Mouse (Mus musculus): ENCODE measurements around the gene Stac. TPM values are rescaled to one million over a fixed set of nuclear protein-coding genes. Genes with fewer than 3 reads are reported as not detected.

Gene Stac
- polyA plus RNA-seq, 1 experiment from 2014 or later: 0.33 TPM

DNA sequence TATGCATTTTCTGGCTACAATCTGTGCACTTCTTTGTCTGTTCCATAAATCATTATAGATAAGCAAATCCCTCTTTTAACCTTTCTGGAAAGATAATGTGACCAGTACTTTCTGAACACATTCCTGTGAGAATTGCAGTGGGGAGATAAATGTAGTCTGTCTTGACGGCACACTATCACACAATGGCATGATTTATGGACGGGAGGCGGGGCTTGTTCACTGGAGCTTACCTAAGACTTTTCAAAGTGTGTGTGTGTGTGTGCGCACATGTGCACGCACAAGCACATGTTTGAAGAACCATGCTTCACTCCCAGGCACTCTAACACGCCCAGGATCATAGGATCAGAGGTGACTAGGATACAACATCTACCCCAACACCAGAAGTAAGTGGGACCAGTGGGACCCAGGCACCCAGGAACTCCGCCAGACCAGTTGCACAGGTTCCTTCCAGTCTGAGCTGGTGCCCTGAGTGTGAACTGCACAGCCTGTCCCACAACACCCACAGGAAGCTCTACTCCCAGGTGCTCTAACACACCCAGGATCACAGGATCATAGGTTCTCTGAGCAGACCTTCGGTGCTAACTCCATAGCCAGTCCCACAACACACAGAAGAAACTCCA, 154.6 kb downstream of the Stac start:
- DNase-seq (ENCODE audit: low spot score): no peak
- no peak overlapping the region for H3K4me3 ChIP-seq
- WGBS: 82% methylated on average over 8 of the region's 8 CpGs
- H3K9me3 ChIP-seq: no peaks in the 10 kb centered on the region
- H3K4me1 ChIP-seq (replicated peaks): no peaks in the 10 kb centered on the region
- no peaks in the 10 kb centered on the region for H3K36me3 ChIP-seq
- H3K27me3 ChIP-seq (ENCODE audit: insufficient read depth, poor library complexity, severe bottlenecking): no peaks in the 10 kb centered on the region
- H3K27ac ChIP-seq: no peak overlapping the region

DNA sequence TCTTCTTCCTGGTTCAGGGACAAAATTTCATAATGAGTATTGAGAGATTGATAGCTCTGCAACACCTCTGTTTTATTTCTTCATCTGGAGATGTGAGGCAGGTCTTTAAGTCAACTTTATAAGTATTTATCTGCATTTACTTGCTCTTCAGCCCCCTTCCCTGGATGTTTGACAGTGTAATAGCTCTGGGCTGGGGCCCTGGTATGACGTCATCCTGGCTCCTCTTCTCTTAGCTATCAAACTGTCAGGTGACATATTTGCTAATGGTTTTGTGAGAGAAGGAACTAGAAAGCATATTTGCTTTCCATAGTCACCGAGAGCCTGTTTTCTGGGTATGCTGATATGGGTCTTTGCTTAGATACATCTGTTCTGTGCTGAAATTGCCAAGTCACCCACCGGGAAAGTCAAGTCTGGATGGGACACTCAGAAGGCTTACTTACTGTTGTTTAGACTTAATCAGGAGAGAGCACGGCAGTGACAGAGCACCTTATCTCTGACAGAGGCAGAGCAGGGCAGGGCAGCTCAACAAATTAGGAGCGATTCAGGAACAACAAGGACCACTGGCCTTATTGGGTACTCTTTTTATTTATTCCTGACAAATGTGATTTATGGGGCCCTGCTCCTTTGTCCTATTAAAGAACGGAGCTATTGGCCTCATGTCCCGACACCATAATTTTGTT, 155.3 kb downstream of the Stac start:
- no peak overlapping the region for H3K27ac ChIP-seq
- no peak for DNase-seq (ENCODE audit: low spot score)
- H3K9me3 ChIP-seq: no peaks in the 10 kb centered on the region
- H3K4me1 ChIP-seq (replicated peaks): no peaks in the 10 kb centered on the region
- no peaks in the 10 kb centered on the region for H3K27me3 ChIP-seq (ENCODE audit: insufficient read depth, poor library complexity, severe bottlenecking)
- H3K36me3 ChIP-seq: no peaks in the 10 kb centered on the region
- H3K4me3 ChIP-seq: no peak overlapping the region
- WGBS: 78% methylated on average over 7 of the region's 7 CpGs

DNA sequence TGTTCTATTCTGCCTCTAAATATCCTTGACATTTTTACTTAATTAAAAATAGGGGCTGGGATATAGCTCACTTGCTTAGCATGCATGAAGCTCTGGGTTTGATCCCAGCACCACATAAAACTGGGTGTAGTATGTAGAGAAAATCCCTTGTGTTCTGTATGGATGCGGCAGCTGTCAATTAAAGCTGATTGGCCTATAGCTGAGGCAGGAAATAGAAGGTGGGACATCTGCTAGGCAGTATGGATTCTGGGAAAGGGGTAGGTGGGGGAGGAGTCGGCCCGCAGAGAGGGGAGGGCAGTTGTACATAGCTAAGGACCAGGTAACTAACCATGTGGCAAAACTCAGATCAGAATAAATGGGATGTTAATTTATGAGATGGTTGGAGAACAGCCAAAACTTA, 166.3 kb downstream of the Stac start:
- WGBS: 94% methylated on average over 3 of the region's 3 CpGs
- Histone ChIP-seq H3K4me3 (no peak overlapping the region), H3K9me3 (0 out of 2 replicates have a peak, but pooled peaks cover 3% of the 10 kb centered on the region), H3K36me3 (no peaks in the 10 kb centered on the region), H3K27me3 (ENCODE audit: insufficient read depth, poor library complexity, severe bottlenecking) (no peaks in the 10 kb centered on the region), H3K4me1 (replicated peaks) (no peaks in the 10 kb centered on the region), H3K27ac (no peak overlapping the region)
- no peak for DNase-seq (ENCODE audit: low spot score)

DNA sequence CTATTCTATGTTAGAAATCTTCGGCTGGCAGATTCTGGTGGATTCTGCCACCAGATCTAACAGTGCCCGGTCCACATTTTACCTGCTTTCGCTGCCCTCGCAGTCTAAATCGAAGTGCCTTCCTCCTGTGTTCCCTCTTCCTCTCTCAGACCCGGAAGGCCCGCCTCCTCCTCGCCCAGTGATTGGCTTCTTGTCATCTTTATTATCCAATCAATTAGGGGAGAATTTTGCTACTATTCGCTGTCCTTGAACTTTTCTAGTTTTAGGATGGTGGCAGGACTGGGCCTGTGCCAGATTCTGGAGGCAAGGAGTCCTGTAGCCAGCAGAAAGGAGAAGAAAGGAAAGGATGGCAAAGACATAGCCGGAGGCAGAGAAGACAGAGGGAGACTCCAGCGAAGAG, 167.0 kb downstream of the Stac start:
- no peaks in the 10 kb centered on the region for H3K4me1 ChIP-seq (replicated peaks)
- WGBS: 94% methylated on average over 11 of the region's 11 CpGs
- no peak for DNase-seq (ENCODE audit: low spot score)
- H3K27ac ChIP-seq: no peak overlapping the region
- no peaks in the 10 kb centered on the region for H3K27me3 ChIP-seq (ENCODE audit: insufficient read depth, poor library complexity, severe bottlenecking)
- 0 out of 2 replicates have a peak, but pooled peaks cover 3% of the 10 kb centered on the region for H3K9me3 ChIP-seq
- H3K4me3 ChIP-seq: no peak overlapping the region
- H3K36me3 ChIP-seq: no peaks in the 10 kb centered on the region

DNA sequence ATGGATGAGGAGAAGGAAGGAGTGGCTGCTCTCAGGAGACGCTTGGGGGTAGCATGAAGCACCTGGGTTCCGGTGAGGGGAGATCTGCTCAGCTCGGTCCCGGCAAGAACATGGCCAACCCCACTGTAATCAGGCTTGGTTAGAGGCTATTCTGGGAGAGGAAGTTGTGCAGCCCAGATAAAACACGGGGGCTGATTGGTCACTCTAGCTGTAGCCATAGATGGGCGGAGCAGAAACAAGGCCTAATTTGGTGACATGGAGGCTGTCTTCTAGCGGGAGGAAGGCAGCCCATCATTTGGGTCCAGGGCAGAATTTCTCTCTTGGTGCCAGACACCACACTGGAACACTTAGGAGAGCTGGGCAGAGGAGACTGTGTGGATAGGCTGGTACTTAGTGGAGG, 167.9 kb downstream of the Stac start:
- 0 out of 2 replicates have a peak, but pooled peaks cover 3% of the 10 kb centered on the region for H3K9me3 ChIP-seq
- WGBS: 93% methylated on average over 7 of the region's 7 CpGs
- no peak for DNase-seq (ENCODE audit: low spot score)

DNA sequence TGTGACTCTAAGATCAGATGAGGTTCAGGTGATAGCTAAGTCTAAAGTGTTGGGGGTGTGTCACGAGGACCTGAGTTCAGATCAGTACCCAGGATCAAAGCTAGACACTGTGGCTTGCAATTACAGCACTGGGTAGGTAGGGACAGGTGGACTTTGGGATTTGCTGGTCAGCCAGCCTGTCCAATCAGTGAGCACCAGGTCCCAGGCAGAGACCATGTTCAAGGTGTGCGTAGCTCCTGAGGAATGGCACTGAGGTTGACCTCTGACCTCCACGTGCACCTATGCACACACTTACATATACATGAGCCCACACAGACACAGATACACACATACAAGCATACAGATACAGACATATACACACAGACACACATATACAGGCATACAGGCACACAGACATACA, 174.6 kb downstream of the Stac start:
- H3K4me1 ChIP-seq (replicated peaks): 0 out of 2 replicates have a peak, but pooled peaks cover 3% of the 10 kb centered on the region
- H3K4me3 ChIP-seq: no peak overlapping the region
- H3K9me3 ChIP-seq: no peaks in the 10 kb centered on the region
- 81% methylated on average over 3 of the region's 3 CpGs for WGBS
- no peaks in the 10 kb centered on the region for H3K27me3 ChIP-seq (ENCODE audit: insufficient read depth, poor library complexity, severe bottlenecking)
- no peak for DNase-seq (ENCODE audit: low spot score)
- no peaks in the 10 kb centered on the region for H3K36me3 ChIP-seq
- no peak overlapping the region for H3K27ac ChIP-seq

More for the DNA sequence above, 167.9 kb downstream of the Stac start:
- no peak overlapping the region for H3K4me3 ChIP-seq
- H3K4me1 ChIP-seq (replicated peaks): no peaks in the 10 kb centered on the region
- H3K36me3 ChIP-seq: no peaks in the 10 kb centered on the region
- H3K27ac ChIP-seq: no peak overlapping the region
- H3K27me3 ChIP-seq (ENCODE audit: insufficient read depth, poor library complexity, severe bottlenecking): no peaks in the 10 kb centered on the region

DNA sequence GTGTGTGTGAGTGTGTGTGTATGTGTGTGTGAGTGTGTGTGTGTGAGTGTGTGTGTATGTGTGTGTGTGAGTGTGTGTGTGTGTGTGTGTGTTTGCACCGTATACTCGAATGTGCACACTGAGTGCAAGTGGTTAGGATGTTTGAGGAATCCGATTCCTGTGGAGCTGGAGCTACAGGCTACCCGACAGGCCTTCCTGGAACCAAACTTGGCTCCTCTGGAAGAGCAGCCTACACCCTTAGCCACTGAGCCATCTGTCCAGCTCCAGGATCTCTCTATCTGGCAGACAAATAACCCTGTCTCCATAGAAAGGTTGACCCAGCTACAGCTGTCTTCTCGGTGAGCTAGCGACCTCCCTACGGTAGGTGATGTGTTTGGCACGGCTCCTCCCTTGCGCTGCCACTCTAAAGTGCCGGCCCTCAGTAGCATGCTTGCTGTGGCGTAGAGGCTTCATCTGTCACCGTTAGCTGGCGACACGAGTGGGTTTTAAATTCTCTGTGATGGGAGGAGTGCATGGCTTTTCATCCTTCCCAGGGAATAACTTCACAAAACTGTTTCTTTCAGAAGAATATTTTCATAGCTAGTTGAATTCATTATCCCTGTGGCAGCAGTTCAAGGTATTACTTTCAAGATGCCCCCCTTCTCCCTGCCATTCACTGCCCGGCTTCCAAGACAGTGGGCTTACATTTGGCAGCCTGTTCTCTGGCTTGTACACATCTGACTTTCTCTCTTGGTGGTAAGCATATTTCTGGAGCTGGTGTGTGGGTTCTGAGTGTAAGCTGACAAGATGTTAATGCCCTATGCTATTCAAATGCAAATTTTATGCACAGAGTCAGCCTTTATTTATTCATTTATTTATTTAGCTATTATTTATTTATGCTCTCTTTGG, 175.3 kb downstream of the Stac start:
- Histone ChIP-seq H3K36me3 (no peaks in the 10 kb centered on the region), H3K27ac (no peak overlapping the region), H3K27me3 (ENCODE audit: insufficient read depth, poor library complexity, severe bottlenecking) (no peaks in the 10 kb centered on the region), H3K4me3 (no peak overlapping the region), H3K9me3 (no peaks in the 10 kb centered on the region), H3K4me1 (replicated peaks) (0 out of 2 replicates have a peak, but pooled peaks cover 3% of the 10 kb centered on the region)
- 85% methylated on average over 15 of the region's 15 CpGs for WGBS
- no peak for DNase-seq (ENCODE audit: low spot score)

Measured in hindbrain, embryonic 10.5 days (tissue).